Mouse (Mus musculus): ENCODE results near the gene Gng2. TPM values are rescaled to one million over a fixed set of nuclear protein-coding genes. Genes with fewer than 3 reads are reported as not detected.

The Gng2 gene
- total RNA-seq, 1 experiment: 41.5 TPM

GRCm38 (mm10) chr14:19942732-19943131 lies 34.7 kb downstream of the Gng2 start:
- no peak for DNase-seq (ENCODE audit: low read depth, low spot score)
- Histone ChIP-seq H3K4me3 (ENCODE audit: insufficient read depth in 1 of 2, low read depth in 1 of 2, low read length in 2 of 2, poor library complexity in 1 of 2, severe bottlenecking in 1 of 2) (no peak overlapping the region), H3K9me3 (ENCODE audit: control insufficient read depth, insufficient read depth, low read depth, low read length) (no peaks in the 10 kb centered on the region), H3K36me3 (ENCODE audit: control insufficient read depth, insufficient read depth, low read length, poor library complexity, severe bottlenecking) (peaks cover 2% of the 10 kb centered on the region; the same call in 1 of the 2 replicates), H3K9ac (ENCODE audit: insufficient read depth, low read depth, low read length, poor library complexity, severe bottlenecking) (no peak overlapping the region), H3K4me1 (ENCODE audit: control insufficient read depth in 2 of 2, insufficient read depth in 2 of 2, low read length in 2 of 2, poor library complexity in 1 of 2) (peaks cover 4% of the 10 kb centered on the region in 2 experiments; a peak in 1 of 4 replicates), H3K27ac (ENCODE audit: insufficient read depth, low read depth, low read length, poor library complexity, severe bottlenecking) (no peak overlapping the region)
- TF ChIP-seq ZC3H11A (IDR thresholded peaks at IDR 0.05; ENCODE audit: borderline replicate concordance, low read depth, low read length) (no peak), MAFK (IDR thresholded peaks at IDR 0.05; ENCODE audit: insufficient read depth, low read depth, low read length) (no peak)
- in situ Hi-C loops (cut with MboI; ENCODE audit: low sequenced_read_pairs in 2 of 2, unreplicated experiment in 2 of 2): no loop called here

GRCm38 (mm10) chr14:19942329-19942728 lies 35.1 kb downstream of the Gng2 start:
- no peak overlapping the region for H3K27ac ChIP-seq (ENCODE audit: insufficient read depth, low read depth, low read length, poor library complexity, severe bottlenecking)
- H3K9me3 ChIP-seq (ENCODE audit: control insufficient read depth, insufficient read depth, low read depth, low read length): no peaks in the 10 kb centered on the region
- in situ Hi-C loops (cut with MboI; ENCODE audit: low sequenced_read_pairs in 2 of 2, unreplicated experiment in 2 of 2): no loop called here
- H3K9ac ChIP-seq (ENCODE audit: insufficient read depth, low read depth, low read length, poor library complexity, severe bottlenecking): no peak overlapping the region
- H3K4me1 ChIP-seq (ENCODE audit: control insufficient read depth in 2 of 2, insufficient read depth in 2 of 2, low read length in 2 of 2, poor library complexity in 1 of 2): peaks cover 4% of the 10 kb centered on the region in 2 experiments; a peak in 1 of 4 replicates
- peaks cover 2% of the 10 kb centered on the region; the same call in 1 of the 2 replicates for H3K36me3 ChIP-seq (ENCODE audit: control insufficient read depth, insufficient read depth, low read length, poor library complexity, severe bottlenecking)
- no peak for DNase-seq (ENCODE audit: low read depth, low spot score)
- no peak overlapping the region for H3K4me3 ChIP-seq (ENCODE audit: insufficient read depth in 1 of 2, low read depth in 1 of 2, low read length in 2 of 2, poor library complexity in 1 of 2, severe bottlenecking in 1 of 2)
- TF ChIP-seq ZNF384 (IDR thresholded peaks at IDR 0.05; ENCODE audit: low read depth, low read length) (no peak), MAFK (IDR thresholded peaks at IDR 0.05; ENCODE audit: insufficient read depth, low read depth, low read length) (no peak), CHD2 (IDR thresholded peaks at IDR 0.05; ENCODE audit: low read depth, low read length) (no peak), ZC3H11A (IDR thresholded peaks at IDR 0.05; ENCODE audit: borderline replicate concordance, low read depth, low read length) (no peak), HCFC1 (IDR thresholded peaks at IDR 0.05; ENCODE audit: borderline replicate concordance, insufficient read depth, low read length) (no peak)

GRCm38 (mm10) chr14:19940066-19940465 lies 37.4 kb downstream of the Gng2 start:
- Histone ChIP-seq H3K4me3 (ENCODE audit: insufficient read depth in 1 of 2, low read depth in 1 of 2, low read length in 2 of 2, poor library complexity in 1 of 2, severe bottlenecking in 1 of 2) (no peak overlapping the region), H3K36me3 (ENCODE audit: control insufficient read depth, insufficient read depth, low read length, poor library complexity, severe bottlenecking) (peaks cover 2% of the 10 kb centered on the region; the same call in 1 of the 2 replicates), H3K9ac (ENCODE audit: insufficient read depth, low read depth, low read length, poor library complexity, severe bottlenecking) (no peak overlapping the region), H3K4me1 (ENCODE audit: control insufficient read depth in 2 of 2, insufficient read depth in 2 of 2, low read length in 2 of 2, poor library complexity in 1 of 2) (peaks cover 2 to 5% of the 10 kb centered on the region in 2 experiments; a peak in 1 of 4 replicates), H3K27ac (ENCODE audit: insufficient read depth, low read depth, low read length, poor library complexity, severe bottlenecking) (no peak overlapping the region), H3K9me3 (ENCODE audit: control insufficient read depth, insufficient read depth, low read depth, low read length) (no peaks in the 10 kb centered on the region)
- no peak for DNase-seq (ENCODE audit: low read depth, low spot score)
- no peak for TF ChIP-seq ZC3H11A (IDR thresholded peaks at IDR 0.05; ENCODE audit: borderline replicate concordance, low read depth, low read length)
- TF ChIP-seq CHD2 (IDR thresholded peaks at IDR 0.05; ENCODE audit: low read depth, low read length): no peak
- TF ChIP-seq MAFK (IDR thresholded peaks at IDR 0.05; ENCODE audit: insufficient read depth, low read depth, low read length): no peak
- no peak for TF ChIP-seq ZNF384 (IDR thresholded peaks at IDR 0.05; ENCODE audit: low read depth, low read length)
- TF ChIP-seq HCFC1 (IDR thresholded peaks at IDR 0.05; ENCODE audit: borderline replicate concordance, insufficient read depth, low read length): no peak
- in situ Hi-C loops (cut with MboI; ENCODE audit: low sequenced_read_pairs in 2 of 2, unreplicated experiment in 2 of 2): no loop called here

- in situ Hi-C loops (cut with MboI; ENCODE audit: low sequenced_read_pairs in 2 of 2, unreplicated experiment in 2 of 2): no loop called here
- Histone ChIP-seq H3K4me3 (ENCODE audit: insufficient read depth in 1 of 2, low read depth in 1 of 2, low read length in 2 of 2, poor library complexity in 1 of 2, severe bottlenecking in 1 of 2) (no peak overlapping the region), H3K36me3 (ENCODE audit: control insufficient read depth, insufficient read depth, low read length, poor library complexity, severe bottlenecking) (peaks cover 5% of the 10 kb centered on the region; the same call in 1 of the 2 replicates), H3K4me1 (ENCODE audit: control insufficient read depth in 2 of 2, insufficient read depth in 2 of 2, low read length in 2 of 2, poor library complexity in 1 of 2) (peaks cover 0 to 3% of the 10 kb centered on the region in 2 experiments; a peak in 1 of 4 replicates), H3K27ac (ENCODE audit: insufficient read depth, low read depth, low read length, poor library complexity, severe bottlenecking) (no peak overlapping the region), H3K9me3 (ENCODE audit: control insufficient read depth, insufficient read depth, low read depth, low read length) (no peaks in the 10 kb centered on the region), H3K9ac (ENCODE audit: insufficient read depth, low read depth, low read length, poor library complexity, severe bottlenecking) (no peak overlapping the region)
- TF ChIP-seq CHD2 (IDR thresholded peaks at IDR 0.05; ENCODE audit: low read depth, low read length) (no peak), MAFK (IDR thresholded peaks at IDR 0.05; ENCODE audit: insufficient read depth, low read depth, low read length) (no peak), ZNF384 (IDR thresholded peaks at IDR 0.05; ENCODE audit: low read depth, low read length) (no peak)
- no peak for DNase-seq (ENCODE audit: low read depth, low spot score)
Measured at GRCm38 (mm10) chr14:19938545-19938944, 38.9 kb downstream of the Gng2 start.

GRCm38 (mm10) chr14:19935084-19935483 lies 42.3 kb downstream of the Gng2 start:
- in situ Hi-C loops (cut with MboI; ENCODE audit: low sequenced_read_pairs in 2 of 2, unreplicated experiment in 2 of 2): no loop called here
- no peak for TF ChIP-seq ZNF384 (IDR thresholded peaks at IDR 0.05; ENCODE audit: low read depth, low read length)
- no peak for TF ChIP-seq MAFK (IDR thresholded peaks at IDR 0.05; ENCODE audit: insufficient read depth, low read depth, low read length)
- TF ChIP-seq CHD2 (IDR thresholded peaks at IDR 0.05; ENCODE audit: low read depth, low read length): no peak
- TF ChIP-seq HCFC1 (IDR thresholded peaks at IDR 0.05; ENCODE audit: borderline replicate concordance, insufficient read depth, low read length): no peak
- no peak for TF ChIP-seq ZC3H11A (IDR thresholded peaks at IDR 0.05; ENCODE audit: borderline replicate concordance, low read depth, low read length)
- DNase-seq (ENCODE audit: low read depth, low spot score): no peak

More at GRCm38 (mm10) chr14:19935084-19935483, 42.3 kb downstream of the Gng2 start:
- peaks cover 0 to 3% of the 10 kb centered on the region in 2 experiments; a peak in 1 of 4 replicates for H3K4me1 ChIP-seq (ENCODE audit: control insufficient read depth in 2 of 2, insufficient read depth in 2 of 2, low read length in 2 of 2, poor library complexity in 1 of 2)
- no peak overlapping the region for H3K4me3 ChIP-seq (ENCODE audit: insufficient read depth in 1 of 2, low read depth in 1 of 2, low read length in 2 of 2, poor library complexity in 1 of 2, severe bottlenecking in 1 of 2)
- H3K27ac ChIP-seq (ENCODE audit: insufficient read depth, low read depth, low read length, poor library complexity, severe bottlenecking): no peak overlapping the region
- no peaks in the 10 kb centered on the region for H3K9me3 ChIP-seq (ENCODE audit: control insufficient read depth, insufficient read depth, low read depth, low read length)
- H3K9ac ChIP-seq (ENCODE audit: insufficient read depth, low read depth, low read length, poor library complexity, severe bottlenecking): no peak overlapping the region
- H3K36me3 ChIP-seq (ENCODE audit: control insufficient read depth, insufficient read depth, low read length, poor library complexity, severe bottlenecking): peaks cover 5% of the 10 kb centered on the region; the same call in 1 of the 2 replicates

Measured in ES-E14 (cell line).